Mouse (Mus musculus) embryonic facial prominence, embryonic 14.5 days (tissue): Measurements from ENCODE around the gene Kcnk6. TPM values are rescaled to one million over a fixed set of nuclear protein-coding genes. Genes with fewer than 3 reads are reported as not detected.
A peak's percentile ranks its signal among the peaks of the same experiment; 100 is the strongest.

Experiments
- ATAC-seq: fragments of 200-750 bp; cut with Nextera tagmentation; 2 replicates; pipeline ENCODE4 v1.8.0; 2017; ENCODE audit warnings: low read depth, moderate number of reproducible peaks, moderate TSS enrichment
- DNase-seq: peaks from one replicate; pipeline ENCODE4 v3.0.0-alpha.2; 2015; ENCODE audit warnings: low spot score
- H3K27ac ChIP-seq: fragments of 300-500 bp; sonication (generic); replicated peaks from 2 replicates; pipeline ENCODE4 v1.5.1; 2014; ENCODE audit warnings: low read depth, mild to moderate bottlenecking, low read length, moderate library complexity
- H3K27me3 ChIP-seq: fragments of 300-500 bp; sonication (generic); replicated peaks from 2 replicates; pipeline ENCODE4 v1.6.1; 2014; ENCODE audit warnings: low read length; ENCODE audit not compliant: control insufficient read depth, insufficient read depth
- H3K36me3 ChIP-seq: fragments of 300-500 bp; sonication (generic); 2 replicates; pipeline ENCODE4 v1.6.1; 2014; ENCODE audit warnings: low read length, mixed read lengths; ENCODE audit not compliant: control insufficient read depth, insufficient read depth
- H3K4me1 ChIP-seq: fragments of 300-500 bp; sonication (generic); 2 replicates; pipeline ENCODE4 v1.6.1; 2014; ENCODE audit warnings: antibody characterized with exemption, low read length; ENCODE audit not compliant: control insufficient read depth, insufficient read depth
- H3K4me2 ChIP-seq: fragments of 300-500 bp; sonication (generic); 2 replicates; pipeline ENCODE4 v1.6.1; 2014; ENCODE audit warnings: low read depth, mild to moderate bottlenecking, low read length, moderate library complexity, mixed read lengths
- H3K4me3 ChIP-seq: fragments of 300-500 bp; sonication (generic); 2 replicates; pipeline ENCODE4 v1.5.1; 2014; ENCODE audit warnings: low read depth, mild to moderate bottlenecking, low read length
- H3K9ac ChIP-seq: fragments of 300-500 bp; sonication (generic); 2 replicates; pipeline ENCODE4 v1.6.1; 2014; ENCODE audit warnings: low read depth, mild to moderate bottlenecking, low read length, moderate library complexity, mixed read lengths
- H3K9me3 ChIP-seq: fragments of 300-500 bp; sonication (generic); 2 replicates; pipeline ENCODE4 v1.6.1; 2016; ENCODE audit warnings: low read length; ENCODE audit not compliant: control insufficient read depth
- WGBS: fragments of 180-500 bp; shearing (Covaris S2); extraction: QIAGEN DNeasy Blood & Tissue Kit; methylation state at CpG from one replicate; pipeline ENCODE4 v1.1.7; 2014; 5-methylcytosine and 5-hydroxymethylcytosine counted together
- polyA plus RNA-seq: library from polyadenylated mRNA; unstranded; fragments of >200 nt; fragmentation: Nextera tagmentation; extraction: Ambion mirVana; gene quantifications from 2 replicates; pipeline ENCODE4 v1.2.1, GENCODE M21; 2014

The Kcnk6 gene
- polyA plus RNA-seq, 1 experiment from 2014 or later: 2.2 TPM

DNA sequence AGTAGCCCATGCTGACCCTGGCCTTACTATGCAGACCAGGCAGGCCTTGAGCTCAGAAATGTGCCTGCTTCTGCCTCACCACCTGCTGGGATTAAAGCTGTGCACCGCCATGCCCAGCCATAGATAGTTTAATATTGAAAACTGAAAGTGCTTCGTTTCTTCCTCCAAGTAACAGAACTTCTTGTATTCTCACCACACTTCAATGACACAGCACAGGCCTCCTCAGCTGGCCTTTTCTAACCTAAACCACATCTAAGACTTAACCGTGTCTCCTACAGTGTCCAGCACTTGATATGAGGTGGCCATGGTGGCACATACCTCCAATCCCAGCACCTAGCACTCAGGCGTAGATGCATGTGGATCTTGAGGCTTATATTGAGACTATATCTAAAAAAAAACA lies 38.1 kb upstream of the Kcnk6 start:
- Histone ChIP-seq H3K4me1 (no peaks in the 10 kb centered on the region), H3K4me3 (no peak overlapping the region), H3K27me3 (no peaks in the 10 kb centered on the region), H3K4me2 (no peak overlapping the region), H3K27ac (no peak overlapping the region), H3K9ac (no peak overlapping the region), H3K9me3 (no peaks in the 10 kb centered on the region), H3K36me3 (no peaks in the 10 kb centered on the region)
- ATAC-seq (no peak), DNase-seq (no peak)
- WGBS: 75% methylated on average over 4 of the region's 4 CpGs

DNA sequence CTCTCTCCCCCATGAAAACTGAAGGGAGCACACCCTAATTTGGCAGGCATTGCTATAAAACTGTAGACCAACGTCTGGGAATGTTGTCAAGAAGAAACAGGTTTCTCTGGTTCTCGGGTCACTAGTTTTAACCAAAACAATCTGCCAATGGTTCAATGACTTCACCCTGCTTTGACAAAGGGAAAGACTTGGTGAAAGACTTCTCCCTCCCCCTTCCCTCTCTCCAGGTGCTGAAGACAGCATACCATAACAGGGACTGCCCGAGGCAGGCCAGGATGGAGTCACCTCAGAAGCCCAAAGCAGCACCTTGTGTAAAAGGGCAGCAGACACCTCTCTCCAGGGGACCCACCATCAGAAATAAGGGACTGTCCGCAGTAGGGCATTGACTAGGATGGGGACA lies 34.6 kb upstream of the Kcnk6 start:
- Histone ChIP-seq H3K4me3 (no peak overlapping the region), H3K27me3 (no peaks in the 10 kb centered on the region), H3K9me3 (no peaks in the 10 kb centered on the region), H3K4me1 (no peaks in the 10 kb centered on the region), H3K27ac (no peak overlapping the region), H3K9ac (no peak overlapping the region), H3K4me2 (no peak overlapping the region), H3K36me3 (no peaks in the 10 kb centered on the region)
- peak; percentile 76 for DNase-seq
- peak; percentile 68 for ATAC-seq
- WGBS: 31% methylated on average over 4 of the region's 4 CpGs

DNA sequence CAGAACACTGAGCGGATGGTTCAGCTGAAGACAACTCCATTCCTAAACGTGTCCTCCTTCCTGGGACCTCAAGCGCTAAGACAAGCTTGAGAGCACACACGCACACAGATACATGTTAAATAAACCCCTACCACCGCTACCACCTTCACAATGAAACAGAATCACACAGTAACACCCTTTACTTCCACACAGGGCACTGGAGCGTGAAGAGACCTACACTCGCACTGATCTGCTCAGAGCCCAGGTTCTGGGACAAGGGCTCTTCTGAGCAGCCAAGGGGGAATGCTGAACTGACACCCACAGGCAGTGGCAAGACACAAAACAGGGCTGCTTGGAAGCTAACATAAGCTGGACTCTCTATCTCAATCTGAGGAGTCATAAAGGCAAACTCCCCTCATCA lies 33.3 kb upstream of the Kcnk6 start:
- H3K4me2 ChIP-seq: no peak overlapping the region
- WGBS: 63% methylated on average over 7 of the region's 7 CpGs
- H3K4me3 ChIP-seq: no peak overlapping the region

DNA sequence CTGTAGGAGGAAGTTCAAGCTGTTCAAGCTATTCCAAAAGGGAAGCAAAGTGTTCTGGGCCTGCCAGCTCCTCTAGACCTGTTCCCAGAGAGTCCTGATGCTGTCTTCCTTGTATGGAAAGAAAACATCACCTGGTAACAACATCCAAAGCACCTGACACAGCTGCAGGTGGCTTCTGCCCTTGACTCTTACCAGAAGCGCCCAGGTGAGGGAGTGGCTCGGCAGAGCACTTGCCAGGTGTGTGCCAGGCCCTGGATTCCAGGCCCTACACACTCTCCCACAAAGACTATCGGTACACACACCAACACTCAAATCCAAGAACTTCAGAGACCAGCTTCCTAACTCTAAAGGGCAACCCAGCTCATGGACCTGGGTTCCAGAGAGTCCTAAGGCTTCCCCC lies 31.5 kb upstream of the Kcnk6 start:
- Histone ChIP-seq H3K9me3 (no peaks in the 10 kb centered on the region), H3K27me3 (no peaks in the 10 kb centered on the region), H3K27ac (no peak overlapping the region), H3K36me3 (no peaks in the 10 kb centered on the region), H3K9ac (no peak overlapping the region), H3K4me3 (no peak overlapping the region), H3K4me1 (peaks cover 4% of the 10 kb centered on the region; the same call in 1 of the 2 replicates), H3K4me2 (no peak overlapping the region)
- ATAC-seq (no peak), DNase-seq (no peak)
- WGBS: 84% methylated on average over 3 of the region's 3 CpGs

More for the DNA sequence above, 33.3 kb upstream of the Kcnk6 start:
- Histone ChIP-seq H3K4me1 (no peaks in the 10 kb centered on the region), H3K9me3 (no peaks in the 10 kb centered on the region), H3K27ac (no peak overlapping the region), H3K9ac (no peak overlapping the region), H3K36me3 (no peaks in the 10 kb centered on the region), H3K27me3 (no peaks in the 10 kb centered on the region)
- ATAC-seq (no peak), DNase-seq (no peak)

DNA sequence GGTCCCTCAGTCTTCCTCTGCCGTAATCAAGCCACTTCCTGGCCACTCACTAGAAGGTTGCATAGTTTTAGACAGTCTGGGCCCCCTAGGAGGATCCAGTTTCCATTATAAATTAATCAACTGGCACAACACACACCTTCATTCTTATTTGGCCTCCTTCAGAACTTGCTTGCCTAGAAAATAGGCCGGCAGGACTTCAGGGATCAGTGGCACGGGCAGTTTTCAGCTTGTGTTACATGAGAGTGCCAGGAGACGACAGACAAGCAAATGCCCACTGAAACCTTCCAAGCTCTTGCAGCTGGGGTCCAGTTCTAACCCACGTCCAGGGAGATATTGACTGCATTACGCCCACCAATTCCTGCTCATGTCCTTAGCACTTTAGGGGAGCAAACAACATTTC lies 29.8 kb upstream of the Kcnk6 start:
- 0 out of 2 replicates have a peak, but pooled peaks cover 4% of the 10 kb centered on the region for H3K36me3 ChIP-seq
- no peaks in the 10 kb centered on the region for H3K27me3 ChIP-seq
- no peak for DNase-seq
- peaks cover 4% of the 10 kb centered on the region; the same call in 1 of the 2 replicates for H3K4me1 ChIP-seq
- H3K9me3 ChIP-seq: no peaks in the 10 kb centered on the region
- no peak overlapping the region for H3K27ac ChIP-seq
- 52% methylated on average over 6 of the region's 6 CpGs for WGBS
- no peak overlapping the region for H3K4me2 ChIP-seq
- no peak overlapping the region for H3K9ac ChIP-seq
- ATAC-seq: no peak
- H3K4me3 ChIP-seq: no peak overlapping the region

DNA sequence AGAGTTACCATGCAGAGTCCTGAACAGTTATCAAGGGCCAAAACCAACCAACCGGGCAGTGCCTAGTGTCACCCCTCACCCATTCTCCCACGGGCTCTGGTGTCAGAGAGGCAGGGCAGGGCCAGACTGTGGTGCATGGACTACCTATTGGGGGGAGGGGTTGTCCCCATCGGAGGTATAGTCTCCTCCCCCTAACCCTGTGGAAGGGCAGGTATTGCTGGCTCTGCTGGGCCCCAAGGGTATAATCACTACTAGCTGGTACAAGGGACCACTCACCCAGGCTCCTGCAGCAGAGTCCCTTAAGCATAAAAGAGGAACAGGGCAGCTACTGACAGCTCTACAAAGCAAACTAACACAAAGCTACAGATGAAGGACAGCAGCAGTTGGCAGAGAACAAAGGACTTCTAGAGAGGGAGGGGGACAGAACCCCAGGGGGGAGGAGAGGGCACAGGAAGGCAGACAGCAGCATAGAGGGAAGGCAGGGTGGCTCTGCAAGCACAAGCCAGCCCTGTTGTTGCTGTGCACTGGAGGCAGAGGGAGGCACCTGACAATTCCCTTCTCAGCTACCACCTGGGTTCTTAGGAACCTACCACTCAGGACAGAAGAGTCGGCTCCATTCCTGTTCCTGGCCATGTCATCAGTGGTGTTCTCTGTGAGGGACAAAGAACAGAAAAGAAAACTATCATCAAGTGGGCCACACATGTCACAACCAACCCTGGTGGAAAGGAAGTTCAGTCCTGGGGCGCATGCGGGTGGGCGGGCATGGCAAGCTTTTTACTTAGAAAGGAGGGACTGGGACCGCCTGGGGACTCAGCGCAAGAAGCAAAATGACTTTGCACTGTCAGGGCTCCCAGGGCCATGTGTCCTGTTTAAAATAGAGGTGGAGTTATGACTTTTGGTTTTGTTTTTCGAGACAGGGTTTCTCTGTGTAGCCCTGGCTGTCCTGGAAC lies 27.7 kb upstream of the Kcnk6 start:
- peak; percentile 39 for DNase-seq
- Histone ChIP-seq H3K4me3 (no peak overlapping the region), H3K4me1 (peaks cover 4% of the 10 kb centered on the region; the same call in 1 of the 2 replicates), H3K27me3 (no peaks in the 10 kb centered on the region), H3K4me2 (no peak overlapping the region), H3K27ac (no peak overlapping the region), H3K9ac (no peak overlapping the region), H3K36me3 (0 out of 2 replicates have a peak, but pooled peaks cover 4% of the 10 kb centered on the region), H3K9me3 (no peaks in the 10 kb centered on the region)
- ATAC-seq: peak; percentile 38; the same call in 1 of the 2 replicates
- WGBS: 71% methylated on average over 10 of the region's 10 CpGs

DNA sequence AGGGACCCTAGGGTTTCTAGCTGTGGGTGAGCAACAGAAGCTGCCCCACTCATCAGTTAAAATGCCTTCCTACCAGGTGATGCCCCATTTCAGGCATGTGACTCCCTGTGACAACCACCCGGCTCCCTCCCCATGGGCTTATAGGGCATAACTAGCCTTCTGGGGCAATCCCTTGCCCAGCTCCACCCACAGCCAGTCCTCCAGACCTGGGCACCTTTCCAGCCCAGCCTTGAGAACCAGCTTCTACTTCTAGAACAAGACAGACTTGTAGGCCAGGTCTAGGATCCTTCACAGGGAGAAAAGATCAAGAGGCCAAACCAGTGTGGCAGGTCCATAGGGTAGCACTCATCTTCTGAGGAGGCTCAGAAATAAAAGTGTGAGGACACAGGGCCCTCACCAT lies 25.1 kb upstream of the Kcnk6 start:
- Histone ChIP-seq H3K4me3 (no peak overlapping the region), H3K4me2 (no peak overlapping the region), H3K27ac (no peak overlapping the region), H3K27me3 (no peaks in the 10 kb centered on the region), H3K4me1 (peaks cover 4% of the 10 kb centered on the region; the same call in 1 of the 2 replicates), H3K9me3 (no peaks in the 10 kb centered on the region), H3K9ac (no peak overlapping the region), H3K36me3 (0 out of 2 replicates have a peak, but pooled peaks cover 4% of the 10 kb centered on the region)
- no peak for DNase-seq
- ATAC-seq: no peak
- WGBS: 100% methylated on average over 1 of the region's 1 CpGs

DNA sequence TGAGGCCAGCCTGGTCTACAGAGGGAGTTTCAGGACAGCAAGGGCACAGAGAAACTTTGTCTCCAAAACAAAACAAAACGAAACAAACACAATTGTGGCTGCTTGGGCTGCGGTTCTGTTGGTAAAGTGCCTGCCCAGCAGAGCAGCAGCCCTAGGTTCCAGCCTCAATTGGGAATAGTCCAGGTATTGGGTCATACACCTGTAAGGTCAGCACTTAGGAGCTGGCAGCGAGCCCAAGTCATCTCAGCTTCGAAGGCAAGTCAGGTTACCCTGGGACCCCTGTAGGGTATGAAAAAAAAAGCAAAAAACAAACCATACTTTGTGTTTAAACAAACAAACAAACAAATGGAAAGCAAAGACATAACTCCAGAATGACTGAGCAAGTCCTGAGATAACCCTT lies 23.6 kb upstream of the Kcnk6 start:
- no peak for DNase-seq
- H3K36me3 ChIP-seq: 0 out of 2 replicates have a peak, but pooled peaks cover 4% of the 10 kb centered on the region
- H3K9ac ChIP-seq: no peak overlapping the region; the same call in 1 of the 2 replicates
- no peak for ATAC-seq
- H3K4me3 ChIP-seq: no peak overlapping the region
- H3K27ac ChIP-seq: no peak overlapping the region
- no peaks in the 10 kb centered on the region for H3K27me3 ChIP-seq
- peaks cover 4% of the 10 kb centered on the region; the same call in 1 of the 2 replicates for H3K4me1 ChIP-seq
- no peak overlapping the region for H3K4me2 ChIP-seq
- 76% methylated on average over 4 of the region's 4 CpGs for WGBS
- no peaks in the 10 kb centered on the region for H3K9me3 ChIP-seq
